Mouse (Mus musculus) left cerebral cortex, postnatal 10 days (tissue): Measurements from ENCODE around the gene Clrn1. TPM values are rescaled to one million over a fixed set of nuclear protein-coding genes. Genes with fewer than 3 reads are reported as not detected.
"Not testable (repeated sequence)": the region's sequence is repeated elsewhere in the genome, so short reads cannot be mapped to it uniquely, and the experiment has no call there.

Source experiments
- DNase-seq, 2 experiments: peaks; one replicate each; pipeline ENCODE4 v3.0.0; 2021 to 2022; ENCODE audit warnings: low spot score in 2 of 2, mixed read lengths in 1 of 2; ENCODE audit errors: extremely low spot score in 1 of 2
- intact Hi-C: fragments of 180-260 bp; cut with DNase I; formaldehyde crosslinking; loops from one replicate; pipeline ENCODE4 v1.15.1; 2025
- total RNA-seq, 2 experiments: library from RNA; stranded (reverse); gene quantifications; 2 replicates each; pipeline ENCODE4 v1.2.3; 2021

The Clrn1 gene
- total RNA-seq: 1 to 10 TPM; 2.0 to 2.7 TPM

GRCm38 (mm10) chr3:58884801-58885573 lies at the start of gene Clrn1:
Gene Clrn1, minus strand, starts transcription at chr3:58885340.
- no peak for DNase-seq
- intact Hi-C loops: no loop called here

DNA sequence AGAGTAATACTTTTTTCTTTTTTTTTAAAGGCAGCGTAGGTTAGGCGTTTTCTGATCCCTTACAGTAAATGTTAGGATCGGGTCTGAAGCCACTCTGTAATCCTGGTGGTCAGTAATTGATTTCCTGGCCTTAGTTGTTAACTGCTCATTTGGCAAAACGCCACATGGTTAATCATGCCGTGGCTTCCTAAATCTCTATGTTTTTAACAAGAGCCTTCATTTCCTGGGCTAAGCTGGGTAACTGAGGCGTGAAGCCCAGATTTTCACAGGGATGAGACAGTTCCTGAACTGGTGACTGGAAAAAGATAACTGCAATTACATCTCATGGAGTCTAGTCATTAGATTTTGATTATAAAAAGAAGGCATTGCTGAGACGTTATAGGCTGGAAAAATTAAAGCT lies 38.9 kb upstream of the Clrn1 start:
- intact Hi-C loops: no loop called here
- no peak for DNase-seq

GRCm38 (mm10) chr3:58923140-58923539 lies 38.0 kb upstream of the Clrn1 start:
- no peak for DNase-seq
- intact Hi-C loops: no loop called here

DNA sequence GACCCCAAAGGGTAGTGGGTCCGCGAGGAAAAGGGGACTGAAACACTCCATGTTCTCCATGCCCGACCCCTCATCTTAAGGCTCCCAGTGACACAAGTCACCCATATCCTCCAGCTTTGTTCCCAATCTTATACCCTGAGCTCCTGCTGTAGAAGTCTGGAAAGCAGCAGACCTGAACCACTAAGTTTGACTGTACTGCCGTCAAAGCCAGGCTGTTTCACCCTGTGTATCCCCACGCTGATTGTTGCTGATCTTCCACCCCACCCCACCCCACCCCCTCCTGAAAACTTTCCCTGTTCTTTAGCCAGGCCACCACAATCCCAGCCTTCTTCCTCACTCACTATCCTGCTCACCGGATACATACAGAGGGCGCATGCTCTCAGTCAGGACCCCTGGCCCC lies 37.5 kb upstream of the Clrn1 start:
- no peak for DNase-seq
- intact Hi-C loops: no loop called here

- intact Hi-C loops: no loop called here
- no peak for DNase-seq
Measured at GRCm38 (mm10) chr3:58921316-58921715, 36.2 kb upstream of the Clrn1 start.

- DNase-seq: no peak
- intact Hi-C loops: no loop called here
Measured at GRCm38 (mm10) chr3:58904656-58905055, 19.5 kb upstream of the Clrn1 start.

DNA sequence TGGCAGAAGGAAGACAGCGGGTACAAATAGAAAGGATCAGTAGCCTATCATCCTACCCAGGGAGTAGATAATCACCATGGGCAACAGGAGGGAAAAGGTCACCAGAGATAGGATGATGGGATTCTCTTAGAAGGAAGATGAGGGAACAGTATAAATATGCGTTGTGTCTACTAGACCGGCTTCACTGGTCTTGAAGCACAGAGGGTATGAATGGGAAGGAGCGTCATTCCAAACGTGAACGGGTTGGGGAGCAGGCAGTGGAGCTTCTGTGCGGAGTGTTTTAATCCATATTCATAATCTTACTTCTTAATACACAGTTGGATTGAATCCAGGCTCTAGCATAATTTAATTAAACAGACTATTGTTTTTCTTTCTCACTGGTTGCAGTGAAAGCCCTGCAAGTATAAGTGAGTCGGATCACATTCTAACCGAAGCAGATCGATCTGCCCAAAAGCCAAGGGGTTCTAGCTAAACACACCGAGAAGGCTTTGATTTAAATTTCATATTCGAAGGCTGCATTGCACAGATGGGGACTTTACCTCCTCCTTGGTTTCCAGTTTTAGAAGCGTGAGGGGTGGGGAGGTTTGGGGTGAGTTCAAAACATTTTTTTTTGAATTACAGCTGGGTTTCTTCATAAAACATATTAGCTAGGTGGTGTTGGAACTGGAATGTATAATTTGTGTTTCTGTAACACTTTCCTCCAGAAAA lies 17.1 kb upstream of the Clrn1 start:
- no peak for DNase-seq
- intact Hi-C loops: no loop called here

GRCm38 (mm10) chr3:58895131-58895530 lies 10.0 kb upstream of the Clrn1 start:
- DNase-seq: no peak
- intact Hi-C loops: no loop called here

- DNase-seq: no peak
- intact Hi-C loops: no loop called here
Measured at GRCm38 (mm10) chr3:58894529-58894928, 9.4 kb upstream of the Clrn1 start.

DNA sequence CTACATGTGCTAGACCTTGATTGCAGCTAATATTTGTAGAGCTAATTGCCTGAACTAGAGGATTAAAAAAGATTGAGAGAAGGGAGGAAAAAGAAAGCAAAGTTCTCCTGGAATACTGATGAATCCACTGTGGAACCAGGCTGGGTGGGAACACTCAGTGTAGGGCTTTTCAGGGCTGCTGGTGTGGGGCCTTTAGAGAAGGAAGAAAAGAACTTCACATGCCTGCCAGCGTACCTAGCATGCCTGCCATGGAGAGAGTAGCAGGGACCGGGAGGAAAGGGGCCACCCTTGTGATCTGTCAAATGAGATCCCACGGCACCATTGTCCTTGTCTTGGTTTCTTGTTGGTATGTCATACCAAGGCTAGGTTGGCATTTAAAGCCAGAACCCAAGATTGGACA lies 4.5 kb upstream of the Clrn1 start:
- no peak for DNase-seq
- intact Hi-C loops: no loop called here

DNA sequence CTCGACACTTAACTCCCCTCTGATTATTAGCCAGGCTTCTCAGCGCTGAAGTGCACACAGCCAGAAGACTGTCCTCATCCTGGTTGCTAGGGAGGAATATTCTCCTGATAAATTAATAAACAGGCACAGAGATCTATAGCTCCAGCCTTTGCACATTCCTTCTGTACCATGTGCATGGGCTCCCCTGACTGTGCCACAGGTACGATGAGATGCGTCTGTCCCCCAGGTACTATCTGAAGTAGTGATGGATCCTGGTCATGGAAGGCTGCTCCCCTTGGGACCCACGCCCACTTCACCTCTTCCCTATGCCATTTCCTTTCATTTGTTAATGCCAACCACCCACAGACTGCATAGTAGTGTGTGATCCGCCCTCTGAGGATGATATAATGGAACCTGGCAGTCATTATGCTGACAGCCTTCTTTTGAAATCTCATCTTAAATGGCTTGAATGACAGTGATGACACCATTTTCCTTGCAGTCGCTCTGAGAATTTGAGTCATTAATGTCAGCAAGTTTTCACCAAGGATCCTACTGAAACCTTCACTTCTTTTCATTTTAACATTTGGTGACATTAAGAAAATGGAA lies 3.1 kb upstream of the Clrn1 start:
- intact Hi-C loops: no loop called here
- no peak for DNase-seq

- intact Hi-C loops: no loop called here
- DNase-seq: no peak
Measured at GRCm38 (mm10) chr3:58887719-58888118, 2.6 kb upstream of the Clrn1 start.

GRCm38 (mm10) chr3:58883511-58883907 lies 1.6 kb downstream of the Clrn1 start:
- no peak for DNase-seq
- intact Hi-C loops: no loop called here

DNA sequence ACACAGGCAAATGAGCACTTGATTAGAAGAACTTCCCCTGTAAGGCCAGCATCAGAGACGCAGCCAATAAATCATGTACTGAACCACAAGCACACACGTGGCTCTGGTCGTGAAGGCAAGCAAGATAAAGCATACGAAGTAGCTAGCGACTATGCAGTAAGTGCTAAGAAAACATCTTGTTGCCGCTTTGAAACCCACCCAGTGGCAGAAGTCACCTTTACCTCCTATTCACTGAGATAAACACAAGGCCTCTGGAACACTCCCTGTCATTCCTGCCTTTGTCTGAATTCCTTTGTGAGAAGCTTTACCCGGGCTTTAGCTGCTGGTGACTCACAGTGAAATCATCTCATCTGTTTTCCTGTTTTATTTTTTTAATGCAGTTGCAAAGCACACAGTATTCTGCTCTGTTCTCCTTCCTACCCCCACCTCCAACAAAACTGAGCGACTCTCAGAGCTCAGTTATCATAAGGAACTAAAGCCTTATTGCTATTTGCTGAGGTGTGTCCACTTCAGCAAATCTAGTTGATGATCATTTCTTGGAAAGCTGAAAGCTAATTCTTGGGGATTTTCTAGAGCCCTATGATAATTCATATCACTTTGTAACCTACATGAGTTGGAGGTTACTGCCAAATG lies 2.1 kb downstream of the Clrn1 start:
- no peak for DNase-seq
- intact Hi-C loops: no loop called here

DNA sequence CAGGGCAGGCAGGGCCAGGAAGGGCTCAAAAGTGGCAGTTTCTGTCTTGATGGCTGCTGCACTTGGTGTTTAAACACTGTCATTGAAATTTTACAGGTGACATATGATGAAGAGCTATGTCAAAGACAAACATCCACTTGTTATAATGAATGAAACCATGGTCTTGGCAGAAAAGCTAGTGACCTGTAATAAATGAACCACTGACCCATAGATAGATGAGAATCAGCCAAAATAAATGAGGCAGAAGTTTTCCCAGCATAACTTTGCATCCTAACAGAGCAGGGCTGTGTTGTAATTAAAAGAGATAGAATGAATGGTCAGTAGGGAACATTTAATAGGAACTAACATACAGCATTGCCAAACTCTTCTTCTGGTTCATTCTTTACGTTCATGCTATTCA lies 4.1 kb downstream of the Clrn1 start:
- no peak for DNase-seq
- intact Hi-C loops: no loop called here

DNA sequence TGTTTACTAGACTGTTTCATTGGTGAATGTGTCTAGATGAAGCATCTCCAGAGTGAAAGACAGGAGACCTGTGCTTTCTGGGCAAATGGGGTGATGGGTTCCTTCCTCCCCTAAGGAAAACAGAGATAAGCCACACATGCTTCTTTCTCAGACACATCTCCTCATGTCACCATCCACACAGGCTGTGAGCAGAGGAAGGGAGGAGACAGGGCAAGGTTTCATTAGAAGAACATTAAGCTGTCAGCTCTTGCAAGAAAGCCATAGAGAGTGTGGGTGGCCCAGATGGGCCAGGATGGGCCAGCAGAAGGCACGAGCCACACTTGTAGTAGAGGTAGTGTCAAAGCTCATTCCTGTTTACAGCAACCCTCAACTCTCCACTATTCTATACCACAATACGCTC lies 5.0 kb downstream of the Clrn1 start:
- intact Hi-C loops: no loop called here
- DNase-seq: no peak

DNA sequence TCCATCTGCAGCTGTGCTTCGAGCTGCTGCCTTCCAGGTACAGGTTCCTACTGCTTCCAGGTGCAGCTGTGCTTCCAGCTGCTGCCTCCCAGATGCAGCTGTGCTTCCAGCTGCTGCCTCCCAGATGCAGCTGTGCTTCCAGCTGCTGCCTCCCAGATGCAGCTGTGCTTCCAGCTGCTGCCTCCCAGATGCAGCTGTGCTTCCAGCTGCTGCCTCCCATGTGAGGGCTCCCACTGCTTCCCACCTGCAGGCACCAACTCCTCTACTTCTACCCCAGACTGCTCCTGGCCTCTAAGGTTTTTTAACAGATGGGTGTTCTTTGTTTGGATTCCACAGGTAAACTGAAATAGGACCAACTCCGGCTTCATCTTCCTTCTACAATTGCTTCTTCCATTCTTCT lies 13.3 kb downstream of the Clrn1 start:
- intact Hi-C loops, DNase-seq: not testable (repeated sequence)

GRCm38 (mm10) chr3:58865690-58866089 lies 19.4 kb downstream of the Clrn1 start:
- DNase-seq: no peak
- intact Hi-C loops: no loop called here

DNA sequence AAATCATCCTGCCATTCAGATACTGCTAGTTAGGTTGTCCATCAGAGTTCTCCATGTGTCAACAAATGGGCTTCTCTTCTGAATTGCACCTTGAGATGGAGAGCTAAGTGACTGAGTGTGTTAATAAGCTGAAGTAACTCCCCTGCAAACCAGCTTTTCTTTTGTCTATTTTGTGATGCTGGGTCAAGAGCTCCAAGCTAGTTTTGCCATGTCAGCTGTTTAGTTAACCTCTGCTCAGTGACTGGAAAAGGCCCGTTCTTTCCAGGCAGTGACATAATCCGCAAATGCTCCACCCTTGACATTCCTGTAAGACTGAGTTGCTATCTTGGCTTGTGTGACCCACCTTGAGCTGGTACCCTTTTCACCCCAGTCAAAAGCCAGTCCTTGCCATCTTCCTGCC lies 22.2 kb downstream of the Clrn1 start:
- intact Hi-C loops: no loop called here

GRCm38 (mm10) chr3:58843415-58843814 lies 41.7 kb downstream of the Clrn1 start:
- intact Hi-C loops: no loop called here

More for the DNA sequence above, 22.2 kb downstream of the Clrn1 start:
- DNase-seq: no peak

More at GRCm38 (mm10) chr3:58843415-58843814, 41.7 kb downstream of the Clrn1 start:
- no peak for DNase-seq
